Mouse (Mus musculus) left cerebral cortex, adult 18-20 months (tissue): Measurements from ENCODE around the gene Chrm3. TPM values are rescaled to one million over a fixed set of nuclear protein-coding genes. Genes with fewer than 3 reads are reported as not detected.

Source experiments
- DNase-seq, 2 experiments: peaks; one replicate each; pipeline ENCODE4 v3.0.0; 2021 to 2022; ENCODE audit warnings: low spot score in 2 of 2, mixed read lengths in 1 of 2
- microRNA-seq, 2 experiments: library from miRNA; unstranded; fragments of <30 nt; microRNA quantifications; one replicate each; pipeline ENCODE4 v1.2.0; 2021
- total RNA-seq, 2 experiments: library from RNA; stranded (reverse); gene quantifications; 2 replicates each; pipeline ENCODE4 v1.2.3; 2021

Chrm3 gene
- total RNA-seq, 2 experiments from 2014 or later: 46.4 to 49.6 TPM

DNA sequence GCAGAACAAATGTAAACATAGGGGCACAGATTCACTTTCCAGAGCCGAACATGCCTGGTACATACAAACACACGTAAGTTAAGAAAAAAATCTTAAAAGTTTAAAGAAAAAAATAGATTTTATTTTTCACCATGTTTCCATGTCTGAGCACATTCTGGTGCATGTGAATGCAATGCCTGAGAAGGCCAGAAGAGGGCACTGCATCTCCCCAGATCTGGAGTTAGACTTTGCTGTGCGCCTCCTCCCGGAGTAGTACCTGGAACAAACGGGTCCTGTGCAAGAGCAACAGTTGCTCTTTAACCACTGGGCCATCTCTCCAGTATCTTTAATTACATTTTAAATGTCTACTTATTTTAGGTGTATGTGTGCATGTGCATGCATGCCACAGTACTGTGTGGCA is 534.4 kb downstream of the Chrm3 start:
- DNase-seq: peak in 1 of 2 experiments; percentile 20

Small RNA genes within 50 kb of the gene (microRNA-seq; reads per million reads assigned to microRNA genes)
- gene Gm24187: 0 reads per million in 2 experiments
